Mouse (Mus musculus) kidney, postnatal 0 days (tissue): ENCODE measurements around the gene Rassf3. TPM values are rescaled to one million over a fixed set of nuclear protein-coding genes. Genes with fewer than 3 reads are reported as not detected.
A peak's percentile ranks its signal among the peaks of the same experiment; 100 is the strongest.

Source experiments
- ATAC-seq: fragments of 200-750 bp; cut with Nextera tagmentation; replicated peaks from 2 replicates; pipeline ENCODE4 v1.8.0; 2017; ENCODE audit warnings: low read depth, moderate number of reproducible peaks, moderate TSS enrichment, moderate library complexity; ENCODE audit not compliant: low FRiP score
- DNase-seq: peaks from one replicate; pipeline ENCODE4 v3.0.0-alpha.2; 2016; ENCODE audit warnings: low spot score
- H3K27ac ChIP-seq: fragments of 300-500 bp; sonication (generic); 2 replicates; pipeline ENCODE4 v1.5.1; 2014; ENCODE audit warnings: mild to moderate bottlenecking
- H3K27me3 ChIP-seq: fragments of 300-500 bp; sonication (generic); 2 replicates; pipeline ENCODE4 v1.6.1; 2014; ENCODE audit warnings: low read length, mixed read lengths; ENCODE audit not compliant: insufficient read depth
- H3K36me3 ChIP-seq: fragments of 300-500 bp; sonication (generic); 2 replicates; pipeline ENCODE4 v1.6.1; 2014; ENCODE audit warnings: low read length, mixed read lengths; ENCODE audit not compliant: insufficient read depth
- H3K4me1 ChIP-seq: fragments of 300-500 bp; sonication (generic); replicated peaks from 2 replicates; pipeline ENCODE4 v1.6.1; 2014; ENCODE audit warnings: antibody characterized with exemption, low read length, mixed read lengths; ENCODE audit not compliant: insufficient read depth
- H3K4me2 ChIP-seq: fragments of 300-500 bp; sonication (generic); 2 replicates; pipeline ENCODE4 v1.6.1; 2014; ENCODE audit warnings: mild to moderate bottlenecking, low read length, moderate library complexity, mixed read lengths
- H3K4me3 ChIP-seq: fragments of 300-500 bp; sonication (generic); replicated peaks from 2 replicates; pipeline ENCODE4 v1.5.1; 2014; ENCODE audit warnings: low read depth, low read length
- H3K9ac ChIP-seq: fragments of 300-500 bp; sonication (generic); 2 replicates; pipeline ENCODE4 v1.6.1; 2014; ENCODE audit warnings: low read depth, low read length
- H3K9me3 ChIP-seq: fragments of 300-500 bp; sonication (generic); replicated peaks from 2 replicates; pipeline ENCODE4 v1.6.1; 2016; ENCODE audit warnings: low read length, inconsistent platforms, mixed read lengths
- CTCF ChIP-seq: IDR thresholded peaks from 2 replicates; pipeline ENCODE4 v1.5.1; 2016; ENCODE audit warnings: antibody characterized with exemption, low read depth, mild to moderate bottlenecking, moderate library complexity
- WGBS: fragments of 180-500 bp; shearing (Covaris S2); extraction: QIAGEN DNeasy Blood & Tissue Kit; methylation state at CpG from one replicate; pipeline ENCODE4 v1.1.7; 2014; 5-methylcytosine and 5-hydroxymethylcytosine counted together
- polyA plus RNA-seq: library from polyadenylated mRNA; unstranded; fragments of >200 nt; fragmentation: Nextera tagmentation; extraction: Ambion mirVana; gene quantifications from 2 replicates; pipeline ENCODE4 v1.2.1, GENCODE M21; 2015

The Rassf3 gene
- polyA plus RNA-seq, 1 experiment from 2014 or later, result 11.9 TPM

- WGBS, result 17% methylated on average over 8 of the region's 8 CpGs
- no peaks in the 10 kb centered on the region for H3K9me3 ChIP-seq
- no peak for TF ChIP-seq CTCF
- H3K27ac ChIP-seq, result peak overlapping the region; percentile 58
- peak overlapping the region; percentile 43; the same call in 1 of the 2 replicates for H3K4me2 ChIP-seq
- H3K4me3 ChIP-seq, result no peak overlapping the region
- ATAC-seq (no peak), DNase-seq (peak; percentile 61)
- peaks cover 17% of the 10 kb centered on the region for H3K4me1 ChIP-seq
- H3K9ac ChIP-seq, result no peak overlapping the region
- H3K27me3 ChIP-seq, result no peaks in the 10 kb centered on the region
- no peaks in the 10 kb centered on the region for H3K36me3 ChIP-seq
These were observed 39.9 kb downstream of the Rassf3 start for GRCm38 (mm10) chr10:121436258-121436645.

GRCm38 (mm10) chr10:121435546-121436257 is 40.4 kb downstream of the Rassf3 start:
- Histone ChIP-seq H3K4me2 (peak overlapping the region; percentile 43), H3K4me1 (peaks cover 23% of the 10 kb centered on the region), H3K27me3 (no peaks in the 10 kb centered on the region), H3K9me3 (no peaks in the 10 kb centered on the region), H3K9ac (no peak overlapping the region), H3K27ac (0 out of 2 replicates have a peak overlapping the region, but pooled peaks have one; percentile 8), H3K36me3 (no peaks in the 10 kb centered on the region), H3K4me3 (no peak overlapping the region)
- peak; percentile 60; the same call in 1 of the 2 replicates for ATAC-seq
- TF ChIP-seq CTCF, result no peak
- WGBS, result 29% methylated on average over 28 of the region's 28 CpGs
- peak; percentile 64 for DNase-seq

DNA sequence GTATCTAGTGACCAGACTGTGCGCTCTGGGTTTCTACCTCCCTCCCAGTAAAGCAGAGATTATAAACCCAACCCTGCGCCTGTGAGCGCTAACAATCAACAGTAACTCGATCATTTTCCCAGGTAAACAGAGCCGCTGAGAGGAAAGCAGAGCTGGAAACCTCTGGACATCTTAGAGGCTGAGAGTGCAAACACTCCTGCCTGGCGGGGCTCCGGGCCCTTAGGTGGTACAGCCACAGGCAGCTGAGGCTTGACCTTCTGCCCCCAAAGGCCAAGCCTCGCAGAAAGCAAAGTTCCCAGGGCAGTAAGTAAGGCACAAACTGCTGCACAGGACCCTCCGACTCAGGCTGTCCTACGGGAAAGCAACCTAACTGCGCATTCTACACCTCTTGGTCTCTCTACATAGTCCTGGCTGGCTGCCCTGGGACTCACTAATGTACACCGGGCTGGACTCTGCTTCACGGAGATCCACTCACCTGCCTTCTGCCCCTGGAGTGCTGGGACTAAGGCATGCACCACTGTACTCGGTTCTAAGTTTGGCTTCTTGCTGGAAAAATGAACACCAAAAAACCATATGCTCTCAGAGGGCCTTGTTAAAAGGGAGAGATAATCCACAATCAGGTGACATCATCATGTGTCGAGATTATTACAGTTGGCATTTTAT is 41.6 kb downstream of the Rassf3 start:
- DNase-seq, result no peak
- Histone ChIP-seq H3K4me1 (peaks cover 34% of the 10 kb centered on the region), H3K9me3 (no peaks in the 10 kb centered on the region), H3K4me3 (no peak overlapping the region), H3K27ac (no peak overlapping the region), H3K4me2 (no peak overlapping the region), H3K36me3 (no peaks in the 10 kb centered on the region), H3K9ac (no peak overlapping the region), H3K27me3 (no peaks in the 10 kb centered on the region)
- no peak for TF ChIP-seq CTCF
- ATAC-seq, result no peak
- 69% methylated on average over 15 of the region's 15 CpGs for WGBS

- ATAC-seq (no peak), DNase-seq (no peak)
- no peaks in the 10 kb centered on the region for H3K9me3 ChIP-seq
- peak overlapping the region; percentile 85 for H3K27ac ChIP-seq
- 0 out of 2 replicates have a peak overlapping the region, but pooled peaks have one; percentile 0 for H3K9ac ChIP-seq
- peaks cover 50% of the 10 kb centered on the region for H3K4me1 ChIP-seq
- WGBS, result 53% methylated on average over 16 of the region's 16 CpGs
- H3K36me3 ChIP-seq, result no peaks in the 10 kb centered on the region
- H3K4me3 ChIP-seq, result no peak overlapping the region
- H3K4me2 ChIP-seq, result 0 out of 2 replicates have a peak overlapping the region, but pooled peaks have one; percentile 8
- TF ChIP-seq CTCF, result no peak
- H3K27me3 ChIP-seq, result no peaks in the 10 kb centered on the region
These were observed 43.4 kb downstream of the Rassf3 start for GRCm38 (mm10) chr10:121432635-121433280.

DNA sequence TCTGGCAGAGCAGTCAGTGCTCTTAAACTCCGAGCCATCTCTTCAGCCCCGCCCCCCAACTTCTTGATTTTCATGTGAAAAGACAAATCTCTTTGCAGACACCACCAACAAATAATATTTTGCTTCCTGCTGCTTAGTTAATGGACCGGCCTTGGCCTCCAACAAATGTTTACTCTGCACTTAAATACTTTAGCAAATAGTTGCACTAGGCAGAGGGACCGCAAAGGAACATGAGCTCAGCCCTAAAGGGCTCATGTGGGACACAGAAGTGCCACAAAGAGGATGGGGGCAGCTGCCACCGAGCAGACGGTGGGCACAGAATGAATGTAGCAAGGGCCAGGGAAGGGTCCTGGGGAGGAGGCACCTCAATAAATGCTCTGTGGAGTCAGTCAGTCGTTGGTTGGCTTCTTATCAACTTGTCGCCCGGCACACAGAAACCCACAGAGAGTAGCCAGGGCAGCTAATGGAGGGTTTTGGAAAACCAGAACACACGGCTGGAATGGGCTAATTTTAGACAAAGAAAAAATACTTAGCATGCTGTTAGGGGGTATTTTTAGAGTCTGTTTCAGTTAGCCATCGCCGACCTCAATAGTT is 44.0 kb downstream of the Rassf3 start:
- H3K9me3 ChIP-seq, result no peaks in the 10 kb centered on the region
- no peak overlapping the region for H3K4me3 ChIP-seq
- 0 out of 2 replicates have a peak overlapping the region, but pooled peaks have one; percentile 8 for H3K4me2 ChIP-seq
- DNase-seq, result no peak
- H3K4me1 ChIP-seq, result peaks cover 51% of the 10 kb centered on the region
- 48% methylated on average over 12 of the region's 12 CpGs for WGBS
- H3K27ac ChIP-seq, result peak overlapping the region; percentile 85
- no peak for TF ChIP-seq CTCF
- ATAC-seq, result no peak
- no peaks in the 10 kb centered on the region for H3K27me3 ChIP-seq
- H3K36me3 ChIP-seq, result no peaks in the 10 kb centered on the region
- 0 out of 2 replicates have a peak overlapping the region, but pooled peaks have one; percentile 0 for H3K9ac ChIP-seq
